Mouse (Mus musculus): ENCODE results near the gene Col1a2.

The Col1a2 gene

DNA sequence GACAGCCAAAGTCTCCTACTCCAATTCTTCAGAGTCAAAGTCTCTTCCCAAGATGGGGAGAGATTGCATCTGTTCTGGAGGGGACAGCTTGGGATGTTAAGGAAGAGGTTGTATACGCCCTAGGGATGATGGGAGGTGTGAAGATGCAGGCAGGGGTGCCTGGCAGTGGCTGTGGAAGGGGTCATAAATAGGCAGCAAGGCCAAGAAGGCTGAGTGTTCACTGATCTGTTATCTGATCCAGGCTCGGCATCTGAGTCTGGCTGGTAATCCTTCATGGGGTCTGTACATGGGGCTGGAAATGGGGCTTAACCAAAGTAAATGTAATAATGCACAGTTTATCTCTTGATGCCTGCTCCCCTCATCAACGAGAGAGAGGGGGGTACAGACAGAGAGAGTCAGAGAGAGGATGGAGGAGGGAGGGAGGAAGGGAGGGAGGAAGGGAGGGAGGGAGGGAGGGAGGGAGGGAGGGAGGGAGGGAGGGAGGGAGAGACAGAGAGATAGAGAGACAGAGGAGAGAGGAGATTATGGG, at the start of gene Col1a2:
Col1a2 (plus strand) TSS at position 212 of the 529 bp plus-strand sequence.
- DNase-seq (ENCODE audit: low spot score in 2 of 2) = no peak

DNA sequence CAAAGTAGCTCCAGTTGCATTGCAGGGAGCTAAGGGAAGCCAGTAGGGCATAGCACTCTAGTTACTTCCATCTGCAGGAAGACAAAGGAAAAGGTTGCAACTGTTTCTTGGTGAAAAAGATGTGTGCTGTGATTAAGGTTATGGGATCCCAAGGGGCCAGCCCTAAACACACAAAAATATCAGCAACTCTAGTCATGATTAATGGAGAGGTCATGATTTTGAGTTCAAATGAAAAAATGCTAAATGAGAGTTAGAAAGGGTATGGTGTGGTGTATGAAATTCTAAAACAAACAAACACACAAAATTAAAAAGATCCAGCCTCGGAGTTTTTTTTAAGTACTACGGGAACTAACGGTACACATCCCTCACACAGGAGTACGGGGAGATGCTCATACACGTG, 49.1 kb upstream of the Col1a2 start:
- no peak for DNase-seq (ENCODE audit: low spot score in 2 of 2)

DNA sequence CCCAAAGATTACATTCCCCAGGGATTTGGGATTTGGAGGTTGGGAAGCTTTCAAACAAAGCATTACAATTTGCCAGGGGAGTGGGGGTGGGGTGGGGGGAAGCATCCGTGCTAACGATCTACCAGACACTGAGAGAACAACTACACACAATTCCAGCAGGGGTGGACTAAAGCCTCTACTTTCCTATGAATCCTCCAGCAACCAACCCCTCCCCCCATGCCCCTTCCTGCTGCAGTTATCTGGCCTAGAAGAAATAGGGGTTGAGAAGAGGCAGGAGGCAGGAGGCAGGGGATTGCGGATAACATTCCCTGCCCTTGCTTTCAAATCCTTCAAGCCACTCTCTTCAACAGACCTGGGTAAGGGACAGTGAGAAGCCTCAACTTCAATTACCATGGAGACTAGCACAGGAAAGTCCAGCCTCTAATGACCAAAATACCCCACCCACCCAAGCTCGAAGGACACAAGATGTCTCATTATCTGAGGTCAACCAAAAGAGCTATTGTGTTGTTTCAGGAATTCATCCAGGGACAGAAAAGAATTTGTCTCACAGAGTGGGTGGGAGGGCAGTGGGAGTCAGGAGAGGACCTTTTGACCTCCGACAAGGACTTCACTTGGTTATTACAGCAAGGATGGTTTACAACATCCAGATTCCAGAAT, 48.5 kb upstream of the Col1a2 start:
- no peak for DNase-seq (ENCODE audit: low spot score in 2 of 2)

DNA sequence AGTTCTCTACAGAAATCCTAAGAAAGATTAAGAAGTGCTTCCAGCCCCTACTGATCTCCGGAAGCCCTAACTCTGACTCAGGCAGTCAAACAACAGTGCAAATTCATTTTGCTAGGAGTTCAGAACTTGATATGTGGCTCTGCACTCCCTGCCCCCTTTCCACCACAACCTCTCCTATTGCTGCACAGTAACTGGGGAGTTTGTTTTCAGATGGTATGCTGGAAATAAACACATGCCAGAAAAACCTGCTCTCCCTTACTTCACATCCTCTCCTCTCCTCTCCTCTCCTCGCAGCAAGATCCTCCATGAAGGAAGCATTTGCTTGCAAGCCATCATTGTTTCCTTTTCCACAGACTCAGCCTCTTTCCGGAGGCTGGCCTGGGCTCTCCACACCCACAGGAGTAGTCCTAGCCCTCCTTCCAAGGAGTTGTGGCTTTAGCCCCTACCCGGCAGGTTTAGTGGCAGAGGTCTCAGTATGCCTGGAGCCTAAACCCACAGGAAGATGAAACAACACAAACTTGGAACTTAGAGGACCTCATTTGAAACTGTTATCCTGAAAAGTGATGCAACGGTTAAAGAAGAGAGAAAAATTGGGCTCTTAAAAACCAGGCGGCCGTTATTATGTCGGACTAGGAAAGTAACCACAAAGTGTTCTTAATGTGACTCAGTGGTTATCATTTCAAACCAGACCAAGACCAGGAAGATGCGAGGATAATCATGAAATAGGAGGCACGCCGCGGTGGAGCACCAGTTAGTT, 47.7 kb upstream of the Col1a2 start:
- no peak for DNase-seq (ENCODE audit: low spot score in 2 of 2)

DNA sequence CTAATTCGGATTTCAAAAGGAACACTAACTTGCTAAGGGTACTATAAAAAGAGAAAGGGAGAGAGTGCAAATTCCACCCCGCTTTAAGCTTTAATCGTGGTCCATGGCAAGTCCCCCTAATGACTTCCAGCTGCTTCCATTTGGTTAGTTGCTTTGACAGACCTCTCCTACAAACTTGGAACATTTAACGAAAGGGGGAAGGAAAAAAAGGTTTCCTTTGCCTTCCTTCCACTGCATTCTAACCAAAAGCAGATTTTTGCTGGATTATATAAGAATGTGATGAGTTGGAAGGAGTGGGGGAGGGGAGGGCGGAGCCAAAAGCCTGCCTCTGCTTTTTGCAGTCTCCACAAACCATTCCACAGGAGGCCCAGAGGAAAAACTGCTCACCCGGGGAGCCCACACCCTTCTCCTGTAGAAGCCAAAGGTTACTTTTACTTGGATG, 47.0 kb upstream of the Col1a2 start:
- no peak for DNase-seq (ENCODE audit: low spot score in 2 of 2)

- no peak for DNase-seq (ENCODE audit: low spot score in 2 of 2)
Measured at GRCm38 (mm10) chr6:4465320-4465719, 39.3 kb upstream of the Col1a2 start.

DNA sequence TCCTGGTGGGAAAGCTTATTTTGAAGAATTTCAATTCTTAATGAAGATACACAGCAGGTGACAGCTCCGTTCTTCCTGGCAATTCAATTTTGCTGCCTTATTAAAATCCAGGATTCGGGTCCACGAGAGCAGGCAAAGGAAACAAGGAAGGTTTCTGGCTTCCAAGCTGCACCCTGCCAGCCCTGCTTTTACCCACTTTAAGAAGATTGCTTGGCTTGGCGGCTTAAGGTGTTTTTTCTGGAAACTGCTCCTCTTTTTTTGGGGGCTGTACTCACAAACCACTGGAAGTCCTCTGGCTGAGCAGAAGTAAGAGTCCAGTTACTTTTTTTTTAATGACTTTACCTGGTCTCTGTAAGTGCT, 21.1 kb upstream of the Col1a2 start:
- no peak for DNase-seq (ENCODE audit: low spot score in 2 of 2)

GRCm38 (mm10) chr6:4483937-4484601, 20.5 kb upstream of the Col1a2 start:
- no peak for DNase-seq (ENCODE audit: low spot score in 2 of 2)

GRCm38 (mm10) chr6:4488349-4488748, 16.3 kb upstream of the Col1a2 start:
- no peak for DNase-seq (ENCODE audit: low spot score in 2 of 2)

DNA sequence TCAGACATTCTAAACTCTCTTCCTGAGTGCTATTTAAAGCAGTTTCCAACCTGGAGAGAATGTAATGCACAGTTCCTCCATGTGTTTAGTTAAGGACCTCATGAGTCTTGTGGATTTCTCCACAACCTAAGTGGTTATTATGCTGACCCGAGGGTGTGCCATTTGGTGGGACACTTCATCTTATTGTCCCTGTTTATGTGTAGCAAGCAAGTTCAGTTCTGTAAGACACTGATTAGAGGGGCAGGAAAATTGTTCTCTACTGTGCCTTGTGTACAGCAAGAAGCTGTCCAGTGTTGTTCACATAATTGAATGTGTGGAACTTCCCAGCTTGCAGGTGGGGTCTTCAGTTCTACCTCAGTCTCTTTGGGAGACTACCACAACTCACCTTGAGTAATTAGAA, 15.6 kb upstream of the Col1a2 start:
- DNase-seq (ENCODE audit: low spot score in 2 of 2) = no peak

- DNase-seq (ENCODE audit: low spot score in 2 of 2) = no peak
Measured at GRCm38 (mm10) chr6:4489366-4490245, 15.0 kb upstream of the Col1a2 start.

GRCm38 (mm10) chr6:4493666-4494065, 10.9 kb upstream of the Col1a2 start:
- DNase-seq (ENCODE audit: low spot score in 2 of 2) = no peak

- DNase-seq (ENCODE audit: low spot score in 2 of 2) = no peak
Measured at GRCm38 (mm10) chr6:4496428-4496827, 8.2 kb upstream of the Col1a2 start.

DNA sequence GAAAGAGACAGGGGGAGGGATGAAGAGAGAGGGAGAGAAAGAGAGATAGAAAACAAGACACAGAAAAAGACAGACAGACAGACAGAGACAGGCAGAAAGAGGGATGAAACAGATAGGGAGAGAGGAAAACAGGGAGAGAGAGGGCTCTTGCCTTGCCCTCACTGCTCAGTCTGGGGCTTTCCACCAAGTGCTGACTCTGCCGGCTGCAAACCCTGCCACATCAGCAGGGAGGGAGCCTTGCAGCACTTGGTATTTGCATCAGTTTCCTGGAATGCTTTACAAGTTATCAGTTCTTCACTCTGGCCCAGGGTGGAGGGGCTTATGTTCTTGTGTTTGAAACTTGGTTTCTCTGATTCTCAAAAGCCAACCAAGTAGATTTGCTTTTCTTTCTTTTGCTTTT, 1.5 kb upstream of the Col1a2 start:
- DNase-seq (ENCODE audit: low spot score in 2 of 2) = no peak

GRCm38 (mm10) chr6:4505158-4505997, 764 bp downstream of the Col1a2 start:
- no peak for DNase-seq (ENCODE audit: low spot score in 2 of 2)

GRCm38 (mm10) chr6:4506106-4506505, 1.5 kb downstream of the Col1a2 start:
- DNase-seq (ENCODE audit: low spot score in 2 of 2) = no peak

GRCm38 (mm10) chr6:4506791-4507190, 2.2 kb downstream of the Col1a2 start:
- no peak for DNase-seq (ENCODE audit: low spot score in 2 of 2)

DNA sequence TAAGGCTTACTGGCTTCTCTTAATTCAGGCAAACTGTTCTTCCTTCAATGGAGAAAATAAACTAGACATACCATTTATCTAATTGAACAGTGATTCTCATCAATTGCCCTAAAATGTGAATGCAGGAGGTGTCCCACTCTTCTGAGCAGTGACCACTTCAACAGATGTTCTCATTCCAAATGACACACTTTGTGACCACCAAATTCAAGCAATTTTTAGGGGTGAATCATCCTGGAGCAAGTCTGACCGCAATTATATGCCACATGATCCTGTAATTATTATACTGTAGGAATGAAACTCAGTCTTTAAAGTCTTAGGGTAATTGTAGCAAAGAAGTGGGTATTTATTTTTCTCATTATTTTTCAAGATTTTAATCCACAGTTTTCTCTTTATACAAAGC, 2.7 kb downstream of the Col1a2 start:
- no peak for DNase-seq (ENCODE audit: low spot score in 2 of 2)

GRCm38 (mm10) chr6:4508279-4508678, 3.7 kb downstream of the Col1a2 start:
- DNase-seq (ENCODE audit: low spot score in 2 of 2) = no peak

- no peak for DNase-seq (ENCODE audit: low spot score in 2 of 2)
Measured at GRCm38 (mm10) chr6:4509395-4509794, 4.8 kb downstream of the Col1a2 start.

DNA sequence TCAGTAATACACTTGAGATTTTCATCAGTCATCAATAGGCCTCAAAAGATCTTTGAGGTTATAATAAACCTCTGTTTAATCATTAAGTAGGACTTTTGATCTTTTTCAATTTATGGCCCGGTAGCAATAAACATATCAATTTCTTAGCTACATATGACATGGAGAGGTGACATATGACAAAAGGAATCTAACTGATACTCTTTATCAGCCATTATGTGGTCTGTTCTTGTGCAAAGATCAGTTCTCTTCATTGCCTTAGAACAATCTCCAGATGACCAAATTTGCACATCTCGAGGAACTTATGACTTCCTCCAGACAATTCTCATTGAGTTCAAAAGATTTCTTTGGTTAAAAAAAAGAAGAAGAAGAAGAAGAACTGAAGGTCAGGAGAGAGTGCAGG, 10.1 kb downstream of the Col1a2 start:
- DNase-seq (ENCODE audit: low spot score in 2 of 2) = no peak

All from spleen, postnatal 4 days (tissue).